Mouse (Mus musculus) myocyte (in vitro differentiated cells): ENCODE data around the gene Pla2g6. TPM values are rescaled to one million over a fixed set of nuclear protein-coding genes. Genes with fewer than 3 reads are reported as not detected.

Experiments used
- H3K27me3 ChIP-seq: one replicate; pipeline ENCODE4 v1.6.1; 2011; ENCODE audit not compliant: control insufficient read depth, insufficient read depth, insufficient read length
- H3K36me3 ChIP-seq: one replicate; pipeline ENCODE4 v1.6.1; 2011; ENCODE audit not compliant: control insufficient read depth, insufficient read depth
- H3K4me2 ChIP-seq: one replicate; pipeline ENCODE4 v1.6.1; 2011; ENCODE audit warnings: low read depth, control low read depth
- H3K4me3 ChIP-seq: one replicate; pipeline ENCODE4 v1.5.1; 2011; ENCODE audit warnings: mild to moderate bottlenecking, control low read depth, moderate library complexity
- H3K79me2 ChIP-seq: one replicate; pipeline ENCODE4 v1.6.1; 2011; ENCODE audit not compliant: control insufficient read depth, insufficient read depth
- H3ac ChIP-seq: one replicate; pipeline ENCODE4 v1.6.1; 2011; ENCODE audit not compliant: control insufficient read depth, insufficient read length
- CEBPB ChIP-seq: IDR thresholded peaks from 2 replicates; pipeline ENCODE4 v1.6.1; 2011; ENCODE audit warnings: mild to moderate bottlenecking, moderate library complexity; ENCODE audit not compliant: poor library complexity, insufficient read depth, severe bottlenecking
- E2F4 ChIP-seq: IDR thresholded peaks from one replicate; pipeline ENCODE4 v1.6.1; 2011; ENCODE audit warnings: mild to moderate bottlenecking, control low read depth, moderate library complexity; ENCODE audit not compliant: insufficient read depth
- MAX ChIP-seq: IDR thresholded peaks from one replicate; pipeline ENCODE4 v1.6.1; 2011; ENCODE audit warnings: low read depth, mild to moderate bottlenecking, control low read depth
- MYOD1 ChIP-seq, 3 experiments: IDR thresholded peaks; one replicate each; pipeline ENCODE4 v1.6.1; 2011; ENCODE audit warnings: control low read depth in 2 of 3, low read depth in 2 of 3, mild to moderate bottlenecking in 2 of 3, moderate library complexity in 1 of 3; ENCODE audit not compliant: insufficient read length in 2 of 3, control insufficient read depth in 1 of 3
- MYOG ChIP-seq, 3 experiments: IDR thresholded peaks; one replicate each; pipeline ENCODE4 v1.6.1; 2011; ENCODE audit warnings: control low read depth in 2 of 3, low read depth in 2 of 3, mild to moderate bottlenecking in 2 of 3; ENCODE audit not compliant: insufficient read length in 2 of 3, control insufficient read depth in 1 of 3, insufficient read depth in 1 of 3
- POLR2A ChIP-seq: IDR thresholded peaks from one replicate; pipeline ENCODE4 v1.6.1; 2011; ENCODE audit warnings: low read depth, mild to moderate bottlenecking, control low read depth, moderate library complexity; ENCODE audit not compliant: insufficient read length
- POLR2AphosphoS2 ChIP-seq: IDR thresholded peaks from one replicate; pipeline ENCODE4 v1.6.1; 2011; ENCODE audit warnings: low read depth, control low read depth; ENCODE audit not compliant: insufficient read length
- REST ChIP-seq: IDR thresholded peaks from one replicate; pipeline ENCODE4 v1.6.1; 2011; ENCODE audit warnings: mild to moderate bottlenecking, control low read depth, moderate library complexity; ENCODE audit not compliant: insufficient read depth, insufficient read length
- SRF ChIP-seq: IDR thresholded peaks from one replicate; pipeline ENCODE4 v1.6.1; 2011; ENCODE audit warnings: low read depth; ENCODE audit not compliant: control insufficient read depth, insufficient read length
- TCF12 ChIP-seq: IDR thresholded peaks from one replicate; pipeline ENCODE4 v1.6.1; 2011; ENCODE audit warnings: mild to moderate bottlenecking, control low read depth; ENCODE audit not compliant: poor library complexity, insufficient read depth, severe bottlenecking
- TCF3 ChIP-seq: IDR thresholded peaks from one replicate; pipeline ENCODE4 v1.6.1; 2011; ENCODE audit warnings: low read depth, control low read depth; ENCODE audit not compliant: insufficient read length
- USF1 ChIP-seq: IDR thresholded peaks from one replicate; pipeline ENCODE4 v1.6.1; 2011; ENCODE audit warnings: low read depth, mild to moderate bottlenecking, control low read depth, moderate library complexity
- polyA plus RNA-seq: library from polyadenylated mRNA; unstranded; fragments of >200 nt; fragmentation: generic; extraction: Trizol; gene quantifications from one replicate; pipeline ENCODE4 v1.2.1, GENCODE M21; 2012; ENCODE audit warnings: missing spikeins

Gene Pla2g6
- polyA plus RNA-seq, 1 experiment, result 36.3 TPM

DNA sequence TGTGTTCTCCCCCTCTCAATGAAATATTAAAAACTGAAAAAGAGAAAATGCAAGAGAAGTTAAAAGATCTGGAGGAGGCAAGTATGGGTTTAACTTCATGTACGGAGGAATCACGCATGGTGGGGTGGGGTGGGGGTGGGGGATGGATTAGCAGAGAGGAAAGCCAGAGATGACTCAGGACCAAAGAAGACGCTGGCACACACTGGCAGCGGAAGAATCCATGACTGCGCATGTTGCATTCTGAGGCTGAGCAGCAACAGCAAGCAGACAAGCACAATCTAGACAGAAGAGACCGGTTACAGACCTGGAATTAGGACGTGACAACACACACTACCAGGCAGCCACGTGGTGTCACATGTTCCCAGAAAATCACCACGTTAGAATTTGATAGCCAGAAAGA is 35.4 kb downstream of the Pla2g6 start:
- H3K4me3 ChIP-seq, result no peak overlapping the region
- no peaks in the 10 kb centered on the region for H3K27me3 ChIP-seq
- H3K79me2 ChIP-seq, result no peaks in the 10 kb centered on the region
- TF ChIP-seq TCF12, result no peak
- TF ChIP-seq CEBPB, result no peak
- no peak for TF ChIP-seq USF1
- no peak for TF ChIP-seq POLR2AphosphoS2
- no peak for TF ChIP-seq MAX
- TF ChIP-seq SRF, result no peak
- TF ChIP-seq REST, result no peak
- TF ChIP-seq TCF3, result no peak
- no peak for TF ChIP-seq MYOG (IDR thresholded peaks at IDR 0.05; ENCODE audit: control insufficient read depth in 1 of 3, insufficient read depth in 1 of 3, insufficient read length in 2 of 3, low read depth in 2 of 3)
- TF ChIP-seq MYOD1 (IDR thresholded peaks at IDR 0.05; ENCODE audit: control insufficient read depth in 1 of 3, insufficient read length in 2 of 3, low read depth in 2 of 3), result no peak
- TF ChIP-seq POLR2A, result no peak
- TF ChIP-seq E2F4, result no peak
- no peaks in the 10 kb centered on the region for H3K36me3 ChIP-seq
- H3ac ChIP-seq, result no peak overlapping the region
- H3K4me2 ChIP-seq, result no peak overlapping the region

DNA sequence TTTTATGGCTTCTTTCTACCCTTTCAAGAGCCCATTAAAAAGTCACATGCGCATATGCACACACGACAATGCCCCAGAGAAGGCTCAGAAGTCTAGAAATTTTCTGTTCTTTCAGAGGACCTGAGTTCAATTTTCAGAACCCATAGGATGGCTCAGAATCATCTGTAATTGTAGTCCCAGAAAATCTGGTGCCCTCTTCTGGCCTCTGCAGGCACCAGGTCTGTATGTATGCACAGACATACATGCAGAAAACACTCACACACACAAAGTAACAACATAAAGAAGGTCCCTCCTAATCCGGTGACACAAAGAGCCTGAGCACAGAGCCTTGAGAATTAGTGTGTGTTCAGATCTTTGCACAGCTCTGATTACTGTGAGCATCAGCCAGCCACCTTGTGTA is 37.9 kb downstream of the Pla2g6 start:
- Histone ChIP-seq H3K79me2 (no peaks in the 10 kb centered on the region), H3K27me3 (no peaks in the 10 kb centered on the region), H3K36me3 (peaks cover 8% of the 10 kb centered on the region), H3ac (no peak overlapping the region), H3K4me3 (no peak overlapping the region), H3K4me2 (no peak overlapping the region)
- no peak for TF ChIP-seq MYOG (IDR thresholded peaks at IDR 0.05; ENCODE audit: control insufficient read depth in 1 of 3, insufficient read depth in 1 of 3, insufficient read length in 2 of 3, low read depth in 2 of 3)

DNA sequence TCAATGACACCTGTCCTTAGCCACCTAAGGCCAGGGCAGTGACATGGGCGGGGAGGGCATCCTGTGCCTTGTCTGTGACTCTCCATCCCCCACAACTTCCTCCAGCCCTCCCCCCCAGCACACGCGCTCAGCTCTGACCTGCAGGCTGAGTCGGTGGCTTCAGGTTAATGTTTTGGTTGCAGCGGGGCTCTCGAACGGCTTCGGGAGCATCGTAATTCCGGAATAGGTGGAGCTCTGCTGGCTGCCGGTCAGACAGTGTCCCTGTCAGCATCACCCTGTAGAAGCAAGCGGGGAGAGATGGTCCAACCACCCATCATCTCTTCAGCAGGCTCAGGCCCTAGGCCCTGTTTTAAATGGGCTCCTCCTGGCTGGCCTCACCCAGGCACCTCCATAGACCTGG is 38.7 kb downstream of the Pla2g6 start:
- Histone ChIP-seq H3ac (no peak overlapping the region), H3K36me3 (peaks cover 8% of the 10 kb centered on the region), H3K4me3 (no peak overlapping the region), H3K79me2 (no peaks in the 10 kb centered on the region), H3K4me2 (no peak overlapping the region), H3K27me3 (no peaks in the 10 kb centered on the region)
- no peak for TF ChIP-seq MYOG (IDR thresholded peaks at IDR 0.05; ENCODE audit: control insufficient read depth in 1 of 3, insufficient read depth in 1 of 3, insufficient read length in 2 of 3, low read depth in 2 of 3)
- no peak for TF ChIP-seq SRF
- no peak for TF ChIP-seq REST

DNA sequence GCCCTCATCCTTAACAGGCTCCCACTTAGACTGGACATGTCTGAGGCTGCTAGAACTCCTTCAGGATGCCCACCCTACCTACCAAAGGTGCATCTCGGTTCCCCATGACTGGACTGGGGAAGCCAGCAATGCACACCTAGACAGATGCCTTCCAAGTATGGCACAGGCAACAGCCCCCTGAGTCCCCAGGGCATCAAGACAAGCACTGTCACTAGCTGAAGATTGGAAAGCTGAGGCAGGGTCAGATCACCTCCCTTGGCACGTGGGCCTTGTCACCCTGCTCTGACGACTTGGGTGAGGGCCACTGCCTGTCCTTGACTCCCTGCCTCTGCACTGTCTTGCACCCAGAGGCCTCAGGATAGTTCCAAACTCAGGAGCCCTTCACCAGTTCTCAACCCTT is 39.8 kb downstream of the Pla2g6 start:
- Histone ChIP-seq H3K27me3 (peaks cover under 1% of the 10 kb centered on the region), H3ac (no peak overlapping the region), H3K36me3 (peaks cover 8% of the 10 kb centered on the region), H3K4me2 (no peak overlapping the region), H3K4me3 (no peak overlapping the region), H3K79me2 (no peaks in the 10 kb centered on the region)
- no peak for TF ChIP-seq REST
- no peak for TF ChIP-seq MYOD1 (IDR thresholded peaks at IDR 0.05; ENCODE audit: control insufficient read depth in 1 of 3, insufficient read length in 2 of 3, low read depth in 2 of 3)
- TF ChIP-seq POLR2A, result no peak
- no peak for TF ChIP-seq TCF12
- no peak for TF ChIP-seq USF1
- TF ChIP-seq POLR2AphosphoS2, result no peak
- no peak for TF ChIP-seq SRF
- TF ChIP-seq MAX, result no peak
- no peak for TF ChIP-seq TCF3
- no peak for TF ChIP-seq E2F4

DNA sequence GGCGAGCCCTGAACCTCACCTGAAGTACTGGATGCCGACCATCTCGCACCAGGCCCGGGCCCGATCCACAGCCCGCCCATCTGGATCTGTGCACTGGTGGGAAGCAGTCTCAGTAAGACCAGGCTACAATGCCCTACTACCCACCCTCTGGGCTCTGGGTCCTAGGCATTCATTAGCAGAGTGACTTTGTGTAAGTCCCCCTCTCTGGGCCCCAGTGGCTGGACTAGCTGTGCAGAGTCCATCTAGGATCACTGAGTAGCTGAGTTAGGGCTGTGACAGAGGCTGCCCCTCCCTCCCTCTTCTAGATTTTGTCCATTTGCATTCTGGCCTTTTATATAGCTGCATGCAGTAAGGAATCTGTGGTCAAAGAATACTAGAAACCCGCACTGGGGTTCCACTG is 41.1 kb downstream of the Pla2g6 start:
- Histone ChIP-seq H3ac (no peak overlapping the region), H3K4me2 (no peak overlapping the region), H3K36me3 (peaks cover 8% of the 10 kb centered on the region), H3K79me2 (no peaks in the 10 kb centered on the region), H3K27me3 (peaks cover 4% of the 10 kb centered on the region), H3K4me3 (no peak overlapping the region)
- no peak for TF ChIP-seq USF1
- no peak for TF ChIP-seq POLR2A
- TF ChIP-seq SRF, result no peak
- TF ChIP-seq MAX, result no peak
- TF ChIP-seq TCF12, result no peak
- TF ChIP-seq E2F4, result no peak
- TF ChIP-seq TCF3, result no peak
- no peak for TF ChIP-seq MYOG (IDR thresholded peaks at IDR 0.05; ENCODE audit: control insufficient read depth in 1 of 3, insufficient read depth in 1 of 3, insufficient read length in 2 of 3, low read depth in 2 of 3)
- no peak for TF ChIP-seq POLR2AphosphoS2
- no peak for TF ChIP-seq REST
- no peak for TF ChIP-seq MYOD1 (IDR thresholded peaks at IDR 0.05; ENCODE audit: control insufficient read depth in 1 of 3, insufficient read length in 2 of 3, low read depth in 2 of 3)
- TF ChIP-seq CEBPB, result no peak
